Mouse (Mus musculus) MEL (cell line): ENCODE measurements around the gene Ehbp1l1.

ENCODE experiments used
- CTCF ChIP-seq, 3 experiments: IDR thresholded peaks in 2 of 3; conservative IDR thresholded peaks in 1 of 3; 2 replicates each; pipeline ENCODE4 v1.5.1; 2011 to 2012; ENCODE audit warnings: low read length in 3 of 3, low read depth in 2 of 3, mild to moderate bottlenecking in 2 of 3, improper control_type of control experiment in 1 of 3, inconsistent platforms in 1 of 3, mixed read lengths in 1 of 3, moderate library complexity in 1 of 3; ENCODE audit not compliant: control insufficient read depth in 1 of 3, insufficient read depth in 1 of 3, poor library complexity in 1 of 3, severe bottlenecking in 1 of 3
- ETS1 ChIP-seq: IDR thresholded peaks from 2 replicates; pipeline ENCODE4 v1.6.1; 2012; ENCODE audit warnings: low read depth, mild to moderate bottlenecking, inconsistent platforms, low read length, improper control_type of control experiment, moderate library complexity
- MAX ChIP-seq: IDR thresholded peaks from 2 replicates; pipeline ENCODE4 v1.6.1; 2011; ENCODE audit warnings: low read length, improper control_type of control experiment
- MYC ChIP-seq: IDR thresholded peaks from 2 replicates; pipeline ENCODE4 v1.6.1; 2011; ENCODE audit warnings: low read depth, mild to moderate bottlenecking, low read length, improper control_type of control experiment, moderate library complexity
- POLR2A ChIP-seq, 2 experiments: IDR thresholded peaks; 2 replicates each; pipeline ENCODE4 v1.6.1; 2011 to 2012; ENCODE audit warnings: low read length in 2 of 2, mild to moderate bottlenecking in 2 of 2, control low read depth in 1 of 2, improper control_type of control experiment in 1 of 2, low read depth in 1 of 2, moderate library complexity in 1 of 2; ENCODE audit not compliant: control insufficient read depth in 1 of 2, insufficient read depth in 1 of 2, poor library complexity in 1 of 2
- TAL1 ChIP-seq: IDR thresholded peaks from 2 replicates; pipeline ENCODE4 v1.6.1; 2012; ENCODE audit warnings: mild to moderate bottlenecking, inconsistent platforms, low read length, moderate library complexity, mixed read lengths
- ZC3H11A ChIP-seq: IDR thresholded peaks from 2 replicates; pipeline ENCODE4 v1.6.1; 2012; ENCODE audit warnings: low read depth, mild to moderate bottlenecking, inconsistent platforms, low read length, improper control_type of control experiment

GRCm38 (mm10) chr19:5713255-5713654 is 12.9 kb downstream of the Ehbp1l1 start:
- TF ChIP-seq TAL1 (no peak), CTCF (IDR thresholded peaks at IDR 0.05 in 2 of 3, conservative IDR thresholded peaks at IDR 0.05 in 1 of 3; ENCODE audit: control insufficient read depth in 1 of 3, insufficient read depth in 1 of 3, low read depth in 2 of 3, low read length in 3 of 3, poor library complexity in 1 of 3, severe bottlenecking in 1 of 3) (no peak), POLR2A (IDR thresholded peaks at IDR 0.05; ENCODE audit: control insufficient read depth in 1 of 2, insufficient read depth in 1 of 2, low read depth in 1 of 2, low read length in 2 of 2, poor library complexity in 1 of 2) (no peak), ZC3H11A (no peak), MAX (no peak), MYC (no peak), ETS1 (no peak)
